Mouse (Mus musculus) G1E-ER4 (cell line): ENCODE data around the gene Zc3h12a. TPM values are rescaled to one million over a fixed set of nuclear protein-coding genes. Genes with fewer than 3 reads are reported as not detected.

Source experiments
- GATA1 ChIP-seq: IDR thresholded peaks from one replicate; pipeline ENCODE4 v1.8.0; 2012; ENCODE audit warnings: low read length, inconsistent platforms
- polyA plus RNA-seq: library from polyadenylated mRNA; stranded (reverse); fragments of >175 nt; gene quantifications from 2 replicates; pipeline ENCODE4 v1.2.3, GENCODE M21; 2012

The Zc3h12a gene
- polyA plus RNA-seq, 1 experiment = 1.7 TPM

DNA sequence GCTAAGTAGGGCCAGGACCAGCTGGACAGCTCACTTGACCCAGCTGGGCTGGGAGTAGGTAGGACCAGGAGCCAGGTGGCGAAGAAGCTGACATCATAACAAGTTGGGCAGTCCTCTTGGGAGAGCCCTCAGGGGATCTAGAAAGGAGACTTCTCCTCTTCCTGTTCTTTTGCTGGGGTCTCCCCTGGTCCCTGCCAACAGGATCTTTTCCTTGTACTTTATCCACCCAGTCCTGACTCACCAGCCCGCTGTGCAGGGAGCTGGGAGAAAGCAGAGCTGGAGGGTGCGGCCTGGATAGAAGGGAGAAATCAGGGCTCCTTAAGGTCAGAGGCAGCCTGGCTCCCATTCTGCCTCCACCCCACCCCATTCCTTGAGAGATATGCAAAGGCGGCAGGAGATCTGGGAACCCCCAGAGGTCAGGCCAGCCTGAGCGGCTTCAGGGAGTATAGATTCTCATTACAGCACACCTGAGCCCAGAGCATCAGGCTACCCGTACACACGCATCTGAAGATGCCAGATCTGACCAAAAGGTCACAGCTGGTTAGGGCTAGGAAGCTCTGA lies 2.2 kb downstream of the Zc3h12a start:
- TF ChIP-seq GATA1 = no peak

DNA sequence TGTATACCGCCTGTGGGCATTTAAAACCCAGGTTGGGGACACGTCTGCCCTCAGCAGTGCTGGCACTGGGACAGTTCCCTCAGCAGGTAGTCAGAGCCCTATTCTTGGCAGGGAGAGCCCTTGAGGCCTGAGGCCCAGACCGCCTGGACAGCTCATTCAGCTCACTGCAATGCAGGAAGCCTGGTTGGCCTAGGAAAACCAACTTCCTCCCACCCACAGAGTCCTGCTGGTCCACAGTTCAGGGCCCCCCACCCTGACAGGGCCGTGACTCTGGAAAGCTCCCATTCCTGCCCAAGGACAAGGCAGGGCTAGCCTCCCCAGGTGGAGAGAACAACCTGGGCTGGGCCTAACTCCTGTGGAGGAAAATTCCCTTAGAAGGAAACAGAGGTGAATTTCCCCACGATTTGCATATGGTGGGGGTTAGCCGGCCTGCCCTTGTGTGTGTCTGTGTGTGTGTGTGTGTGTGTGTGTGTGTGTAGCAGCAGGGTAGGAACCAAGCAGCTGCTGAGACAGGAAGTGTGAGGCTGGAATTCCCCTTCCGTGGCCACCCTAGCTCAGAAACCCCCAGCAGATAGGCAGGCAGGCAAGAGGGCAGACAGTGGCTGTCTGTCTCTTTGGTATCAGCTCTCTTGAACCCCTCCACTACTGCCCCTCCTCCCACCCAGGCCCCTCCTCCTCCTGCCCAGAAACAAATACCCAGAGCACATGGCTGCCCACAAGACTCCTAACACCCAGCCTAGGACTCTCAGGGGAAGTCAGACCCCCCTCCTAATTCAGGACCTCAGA lies 3.0 kb downstream of the Zc3h12a start:
- no peak for TF ChIP-seq GATA1

DNA sequence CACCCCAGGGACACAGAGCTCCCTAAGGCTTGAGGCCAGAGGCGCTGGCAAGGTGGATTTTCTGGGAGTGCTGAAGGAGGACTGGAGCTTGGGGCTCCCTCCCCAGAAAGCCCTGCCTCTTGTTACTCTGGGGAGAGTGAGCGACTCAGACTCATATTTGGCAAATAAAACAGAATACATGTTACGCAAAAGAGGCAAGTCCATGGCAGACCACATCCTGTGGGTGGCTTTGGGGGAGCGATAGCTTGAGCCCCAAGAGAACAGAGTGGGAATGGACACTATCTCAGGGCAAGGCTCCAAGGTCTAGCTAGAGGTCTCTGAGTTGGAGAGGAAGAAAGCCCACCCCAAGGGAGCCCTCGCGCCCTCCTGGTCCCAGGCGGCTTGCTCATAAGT lies 4.4 kb downstream of the Zc3h12a start:
- no peak for TF ChIP-seq GATA1

DNA sequence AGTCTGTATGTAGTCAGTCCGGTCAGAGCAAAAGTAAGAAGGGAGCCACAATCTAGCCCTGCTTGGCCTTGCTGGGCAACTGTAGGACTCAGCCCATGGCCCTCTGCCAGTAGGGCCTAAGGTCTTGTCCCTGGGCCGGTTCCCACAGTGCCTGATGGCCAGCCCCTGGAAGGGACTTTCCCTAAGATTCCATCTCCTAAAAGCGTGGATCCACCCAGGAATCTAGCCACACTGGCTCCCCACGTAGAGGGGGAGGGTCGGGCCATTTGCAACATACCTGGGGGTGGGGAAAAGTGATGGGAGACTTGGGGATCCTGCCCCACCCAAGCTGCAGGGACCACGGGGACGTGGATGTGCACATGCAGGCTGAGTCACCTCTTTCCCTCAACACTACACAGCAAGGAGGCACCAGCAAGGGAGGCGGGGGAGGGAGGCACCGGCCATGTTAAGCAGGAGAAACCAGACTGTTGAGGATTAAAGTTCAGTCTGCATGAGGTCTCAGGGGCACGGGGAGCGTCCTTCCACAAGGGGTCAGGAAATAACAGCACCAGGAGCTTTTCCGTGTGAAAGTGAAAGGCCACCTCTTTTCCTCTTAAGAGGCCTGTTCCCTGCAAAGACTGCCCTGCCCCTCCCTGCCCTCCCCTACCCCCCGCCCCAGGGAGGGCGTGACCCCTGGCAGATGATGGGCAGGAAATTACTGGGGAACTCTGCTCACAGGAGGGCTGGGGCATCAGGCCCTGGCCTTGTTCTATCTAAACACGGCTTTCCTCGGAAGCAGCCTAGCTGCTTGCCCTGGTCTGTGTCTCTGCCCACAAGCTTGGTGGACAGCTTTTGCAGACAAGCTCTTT lies 5.0 kb downstream of the Zc3h12a start:
- no peak for TF ChIP-seq GATA1

DNA sequence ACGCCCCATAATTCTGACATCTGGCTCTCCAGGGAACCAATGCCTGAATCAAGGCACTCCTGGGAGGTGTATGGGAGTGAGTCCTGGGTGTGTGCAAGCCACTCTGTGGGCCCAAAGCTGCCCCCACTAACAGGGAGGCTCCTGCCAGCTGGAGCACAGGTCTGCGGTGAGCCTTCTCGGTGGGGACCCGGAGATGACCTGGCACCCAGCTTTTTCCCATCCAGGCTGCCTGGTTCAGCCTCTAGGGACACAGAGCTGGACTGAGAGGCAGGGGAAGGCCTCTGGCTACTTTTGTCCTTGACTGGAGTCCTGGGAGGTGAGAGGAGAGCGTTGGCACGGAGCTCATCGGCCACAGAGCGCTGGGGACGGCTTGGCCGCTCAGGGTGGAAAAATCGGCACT lies 7.9 kb downstream of the Zc3h12a start:
- TF ChIP-seq GATA1 = no peak

DNA sequence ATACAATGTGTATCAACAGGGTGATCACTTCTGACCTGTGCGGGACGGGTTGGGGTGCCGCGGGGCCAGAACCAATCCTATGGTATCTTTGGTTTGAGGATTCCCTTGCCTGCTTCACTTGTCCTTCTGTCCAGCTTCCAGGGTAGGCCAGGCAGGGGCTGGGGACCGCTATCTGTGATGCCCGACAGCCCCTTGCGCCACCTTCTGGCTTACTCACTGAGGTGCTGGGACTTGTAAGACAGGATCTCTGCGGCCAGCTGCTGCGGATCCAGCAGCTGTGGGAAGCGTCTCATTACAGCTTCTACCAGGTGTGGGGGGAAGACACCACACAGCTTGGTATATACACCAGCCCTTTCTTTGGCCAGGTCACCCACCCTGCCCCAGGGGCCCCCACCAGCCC lies 8.6 kb downstream of the Zc3h12a start:
- TF ChIP-seq GATA1 = no peak

DNA sequence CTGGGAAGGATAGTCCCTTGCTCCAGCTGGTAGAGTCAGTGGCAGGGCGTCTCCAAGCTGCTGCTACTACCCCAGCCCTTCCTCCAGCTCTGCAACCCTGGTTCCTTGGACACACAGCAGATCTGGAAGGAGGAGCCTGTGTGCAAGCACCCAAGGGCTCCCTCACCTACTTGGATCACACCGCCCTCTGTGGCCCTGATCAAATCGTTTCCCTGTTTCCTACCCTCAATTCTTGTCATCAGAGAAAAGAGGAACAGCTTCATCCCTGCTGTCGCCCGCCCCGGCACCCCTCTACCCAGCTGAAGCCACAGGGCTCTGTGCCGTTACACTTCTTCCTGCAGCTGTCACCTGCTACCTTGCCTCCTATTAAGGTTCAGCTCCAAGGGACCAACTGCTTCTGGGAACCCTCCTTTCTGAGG lies 9.7 kb downstream of the Zc3h12a start:
- no peak for TF ChIP-seq GATA1

DNA sequence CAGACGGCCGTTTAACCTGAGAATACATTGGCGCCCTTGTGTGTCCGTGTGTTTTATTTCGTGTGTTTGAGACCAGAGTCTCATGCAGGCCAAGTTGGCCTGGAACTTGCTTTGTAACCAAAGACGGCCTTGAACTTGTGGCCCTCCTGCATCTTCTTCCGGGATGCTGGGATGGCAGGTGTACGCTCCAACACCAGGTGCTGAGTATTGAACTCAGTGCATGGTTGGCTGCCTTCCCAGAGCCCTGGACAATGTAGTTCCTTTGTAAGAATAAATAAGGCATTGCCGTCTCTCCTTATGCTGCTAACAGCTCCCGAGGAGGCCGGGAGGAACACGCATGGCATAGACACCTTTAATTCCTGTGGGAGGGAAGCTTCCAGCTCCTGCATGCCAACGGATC lies 10.7 kb downstream of the Zc3h12a start:
- no peak for TF ChIP-seq GATA1

DNA sequence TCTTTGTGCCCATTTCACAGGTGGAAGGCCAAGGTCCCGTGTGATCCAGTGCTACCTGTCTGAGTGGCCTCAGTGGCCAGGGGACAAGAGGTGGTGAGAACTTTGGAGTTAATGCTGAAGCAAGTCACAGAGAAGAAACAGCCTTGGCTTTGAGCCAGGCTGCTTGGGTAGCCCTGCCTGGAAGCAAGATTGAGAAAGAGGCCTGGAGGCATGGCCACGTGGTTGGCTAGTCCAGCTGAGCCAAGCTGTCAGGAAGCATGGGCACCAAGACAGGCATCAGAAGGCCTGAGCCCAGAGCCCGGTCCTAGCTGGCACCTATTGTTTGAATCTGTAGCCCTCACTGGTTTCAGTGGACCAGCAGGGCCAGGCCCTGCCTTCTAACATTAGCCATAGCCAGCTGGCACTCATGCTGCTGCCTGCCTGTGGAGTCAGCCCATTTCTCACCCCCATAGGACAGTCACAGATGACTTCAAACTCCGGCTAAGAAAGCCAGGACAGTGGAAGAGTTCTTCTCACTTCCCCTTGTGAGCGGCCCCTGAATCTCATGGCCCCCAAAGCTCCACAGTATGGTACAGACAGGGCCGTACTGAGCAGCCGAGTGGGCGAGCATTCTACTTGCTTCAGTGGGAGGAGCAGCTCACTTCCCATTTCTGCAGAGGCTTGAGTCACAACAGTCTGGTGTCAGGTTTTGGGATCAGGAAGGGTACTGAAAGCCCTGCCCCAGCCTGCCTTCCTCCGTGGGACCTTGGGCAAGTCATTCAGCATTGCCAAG lies 11.4 kb downstream of the Zc3h12a start:
- TF ChIP-seq GATA1 = no peak

DNA sequence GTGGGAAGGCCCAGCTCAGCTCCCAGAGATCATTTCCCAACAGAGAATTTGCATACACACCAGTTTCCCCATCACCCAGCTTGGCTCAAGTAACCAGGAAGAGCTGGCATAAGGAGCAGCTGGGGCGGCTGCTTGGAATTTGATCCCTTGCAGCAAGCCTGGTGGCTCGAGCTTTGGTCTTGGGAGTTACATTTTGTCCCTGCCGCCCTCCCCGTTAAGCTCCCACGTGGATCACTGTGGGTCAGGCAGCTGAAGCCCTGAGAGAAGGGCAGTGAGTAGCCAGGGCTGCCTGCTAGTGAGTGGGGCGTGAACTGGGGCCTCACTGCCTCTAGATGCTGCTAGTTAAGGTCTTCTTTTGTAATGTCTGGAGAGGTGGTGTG lies 11.9 kb downstream of the Zc3h12a start:
- no peak for TF ChIP-seq GATA1

DNA sequence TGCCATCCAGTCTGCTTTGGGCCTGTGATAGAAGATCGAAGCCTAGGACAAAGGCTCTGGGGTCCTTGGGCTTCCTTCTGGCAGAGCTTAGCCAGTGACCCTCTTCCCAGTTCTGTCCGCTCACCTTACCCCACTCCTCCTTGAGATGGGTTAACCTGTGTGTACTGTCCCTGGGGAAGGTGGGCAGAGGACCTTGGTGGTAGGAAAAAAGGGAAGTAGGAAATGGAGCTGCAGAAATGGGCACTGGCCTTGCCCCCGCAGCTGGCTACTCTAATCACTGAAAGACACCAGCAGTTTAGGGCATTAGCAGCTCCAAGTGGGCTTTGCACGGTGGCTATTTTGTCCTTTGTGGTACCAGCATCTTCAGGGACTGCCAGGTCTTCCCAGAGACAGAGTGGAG lies 12.6 kb downstream of the Zc3h12a start:
- no peak for TF ChIP-seq GATA1

DNA sequence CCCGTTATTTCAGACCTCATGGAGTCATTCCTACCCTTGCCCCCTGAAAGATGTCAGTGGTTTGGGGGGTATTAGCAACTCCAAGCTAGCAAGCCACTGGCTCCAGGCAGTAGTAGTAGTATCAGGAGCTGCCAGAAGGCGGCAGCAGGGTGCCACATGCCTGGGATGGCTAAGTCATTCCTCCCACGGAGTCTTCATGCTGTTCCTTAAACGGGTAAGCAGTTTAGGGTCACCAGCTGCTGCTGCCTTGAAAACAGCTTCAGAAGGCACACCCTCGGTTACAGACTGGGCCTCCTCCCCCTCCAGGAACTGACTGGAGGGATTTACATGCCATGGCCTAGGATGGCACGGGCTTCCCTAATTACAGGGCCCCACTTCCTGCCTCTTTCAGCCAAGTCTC lies 13.0 kb downstream of the Zc3h12a start:
- no peak for TF ChIP-seq GATA1

DNA sequence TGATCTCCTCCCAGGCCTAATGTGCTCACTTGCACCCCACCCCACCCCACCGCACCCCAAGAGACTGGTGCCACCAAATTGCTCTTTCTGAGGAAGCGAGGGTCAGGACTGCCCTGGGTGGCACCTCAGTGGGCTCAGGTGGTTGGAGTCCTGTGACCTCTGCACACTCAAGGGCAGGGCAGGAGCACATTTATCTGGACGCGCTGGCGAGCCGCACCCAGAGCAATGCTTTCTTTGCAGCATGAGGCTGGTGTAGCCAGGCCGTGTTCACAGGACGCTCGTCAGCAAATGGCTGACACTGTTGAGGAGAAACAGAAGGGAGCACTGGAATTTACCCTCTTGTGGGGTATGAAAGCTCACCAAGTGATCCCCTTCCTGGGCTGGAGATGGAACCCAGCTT lies 22.3 kb downstream of the Zc3h12a start:
- TF ChIP-seq GATA1 = no peak

DNA sequence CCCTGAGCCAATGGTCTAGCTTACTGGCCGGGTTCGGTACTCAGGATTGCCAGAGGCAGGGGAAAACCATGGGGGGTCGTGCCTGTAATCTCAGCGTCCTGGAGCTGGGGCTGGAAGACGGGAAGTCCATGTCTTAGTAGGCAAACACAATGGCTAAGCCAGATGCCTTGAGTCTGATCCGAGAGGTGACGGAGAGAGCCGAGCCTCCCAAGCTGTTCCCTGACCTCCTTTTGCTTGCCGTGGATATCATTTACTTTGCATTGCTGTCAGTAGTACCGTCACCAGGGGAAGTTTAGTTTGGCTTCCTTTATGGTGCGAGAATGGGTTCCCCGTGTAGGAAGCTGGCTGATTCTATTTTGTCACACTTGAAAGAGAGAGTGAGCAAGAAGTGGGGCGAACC lies 26.3 kb downstream of the Zc3h12a start:
- TF ChIP-seq GATA1 = no peak

DNA sequence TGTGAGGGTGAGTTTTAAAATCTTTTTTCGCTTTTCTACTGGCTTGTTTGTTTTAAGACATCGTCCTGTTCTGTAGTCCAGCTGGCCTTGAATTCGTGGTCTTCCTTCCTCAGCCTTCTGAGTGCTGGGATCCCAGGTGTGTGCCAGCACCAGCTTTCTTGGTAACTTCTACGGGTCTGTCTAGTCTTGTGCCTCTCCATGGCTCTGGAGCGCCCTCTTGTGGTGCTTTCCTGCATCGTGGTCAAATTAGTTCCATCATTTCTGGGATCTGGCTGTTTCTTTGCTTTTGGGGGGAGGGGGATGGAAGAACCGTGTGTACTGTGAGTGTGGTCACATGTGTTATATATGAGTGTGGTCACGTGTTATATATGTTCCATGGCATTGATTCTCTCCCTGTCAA lies 28.2 kb downstream of the Zc3h12a start:
- TF ChIP-seq GATA1 = no peak

DNA sequence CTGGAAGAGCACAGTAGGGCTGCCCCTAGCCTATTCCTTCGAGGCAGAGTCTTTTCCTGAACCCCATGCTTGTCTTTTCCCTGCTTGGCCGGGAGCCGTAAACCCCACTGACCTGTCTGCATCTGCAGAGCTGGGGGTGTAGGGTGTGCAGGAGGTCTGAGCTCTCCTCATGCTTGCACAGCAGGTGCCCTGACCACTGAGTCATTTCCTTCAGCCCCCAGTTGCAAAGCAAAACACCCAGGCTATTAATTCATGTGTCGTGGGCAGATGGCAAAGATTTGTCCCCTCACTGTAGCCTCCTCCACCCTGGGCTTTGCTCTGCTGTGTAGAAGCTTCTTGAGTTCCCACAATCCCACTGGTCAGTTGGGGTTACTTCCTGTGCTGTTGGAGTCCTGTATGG lies 30.2 kb downstream of the Zc3h12a start:
- TF ChIP-seq GATA1 = no peak
